ENCODE assay signal across 9 mouse cellular contexts in the genomic region with DNA sequence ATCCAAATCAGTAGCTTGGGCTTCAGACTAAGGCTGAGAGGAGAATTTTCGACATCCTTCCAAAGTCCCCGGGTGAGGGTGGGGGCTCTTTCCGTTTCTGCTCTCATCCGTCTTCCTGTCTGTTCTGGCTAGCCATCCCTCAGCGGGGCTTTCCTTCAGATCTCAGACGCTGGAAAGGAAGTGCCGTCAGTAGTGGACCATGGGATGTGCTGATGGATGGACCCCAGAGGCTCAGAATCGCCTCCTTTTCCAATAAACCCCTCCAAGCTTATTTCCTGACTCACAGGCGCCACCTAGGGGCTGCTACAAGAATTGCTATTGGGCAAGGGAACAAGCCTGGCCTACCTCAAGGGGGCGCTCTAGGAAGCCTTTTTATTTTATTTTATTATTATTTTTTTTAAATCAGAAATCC. TPM values are rescaled to one million over a fixed set of nuclear protein-coding genes. Genes with fewer than 3 reads are reported as not detected.
DNase-seq lines count a peak whose midpoint lies in the region; ATAC-seq lines count a peak whose summit lies in the region.
"Had no signal": no experiment of that assay in that cellular context is flagged by ENCODE, and none has a peak within 500 bp of the region (broad histone marks: within the 10 kb centered on the region; RNA-seq: fewer than 3 reads in every experiment).

No protein-coding gene starts in this region.

- H3K36me3 ChIP-seq in hindbrain, embryonic 13.5 days, result peaks cover 54% of the 10 kb centered on the region

- peak overlapping the region; percentile 60; the same call in 1 of the 2 replicates for H3K27ac ChIP-seq in hindbrain, embryonic 13.5 days
- H3K27ac ChIP-seq: liver, embryonic 15.5 days had no signal

- 0 out of 2 replicates have a peak, but pooled peaks cover 4% of the 10 kb centered on the region for H3K9me3 ChIP-seq in hindbrain, embryonic 13.5 days
- H3K9me3 ChIP-seq: liver, embryonic 15.5 days had no signal

- peak overlapping the region; percentile 44 for H3K4me2 ChIP-seq in hindbrain, embryonic 13.5 days
- H3K4me2 ChIP-seq: liver, embryonic 15.5 days had no signal

- 0 out of 2 replicates have a peak overlapping the region, but pooled peaks have one; percentile 46 for H3K9ac ChIP-seq in hindbrain, embryonic 13.5 days
- H3K9ac ChIP-seq: liver, embryonic 15.5 days had no signal

- 6% methylated on average over 10 of the region's 10 CpGs for WGBS in hindbrain, embryonic 13.5 days

- no peak overlapping the region for H3K4me3 ChIP-seq in hindbrain, embryonic 13.5 days
- H3K4me3 ChIP-seq: liver, embryonic 15.5 days had no signal

- peaks cover 22% of the 10 kb centered on the region for H3K4me1 ChIP-seq in hindbrain, embryonic 13.5 days (replicated peaks)

- H3K27me3 ChIP-seq in hindbrain, embryonic 13.5 days, result no peaks in the 10 kb centered on the region
- H3K27me3 ChIP-seq: liver, embryonic 15.5 days had no signal

- peak; percentile 62; the same call in 1 of the 2 replicates for ATAC-seq in hindbrain, embryonic 13.5 days (ENCODE audit: low FRiP score)

- peak; percentile 79 for DNase-seq in MN1 (ENCODE audit: low spot score)
- peak; percentile 82 for DNase-seq in cerebellum, adult 8-10 months
- DNase-seq in frontal cortex, postnatal 25 days (ENCODE audit: low spot score in 2 of 2), result peak; percentile 74 to 77
- peak; percentile 81 to 89 for DNase-seq in layer of hippocampus, postnatal 14 days (ENCODE audit: low spot score in 2 of 2)
- peak; percentile 86 for DNase-seq in lung, postnatal 36 days
- DNase-seq in retina, postnatal 1 day, result peak; percentile 88
- DNase-seq in thymus, postnatal 4 days, result peak; percentile 89

RNA-seq across cellular contexts. Expression of gene Gm21969, which starts 8.6 kb away (rescaled TPM):
- polyA plus RNA-seq in hindbrain, embryonic 13.5 days (2015; fragmentation: Nextera tagmentation; extraction: Ambion mirVana), result not detected in 2 replicates
- not detected for total RNA-seq in layer of hippocampus, postnatal 14 days (2021)
- polyA plus RNA-seq: liver, embryonic 15.5 days had no signal

RNA-seq across cellular contexts. Expression of gene Aldh4a1, which starts 11.1 kb away (rescaled TPM):
- 21.8 and 22.2 TPM in 2 replicates for polyA plus RNA-seq in hindbrain, embryonic 13.5 days (2015; fragmentation: Nextera tagmentation; extraction: Ambion mirVana)
- 10 to 100 TPM; 19.1 to 19.4 TPM for total RNA-seq in layer of hippocampus, postnatal 14 days (2021)

RNA-seq across cellular contexts. Expression of gene Tas1r2, which starts 41.8 kb away (rescaled TPM):
- not detected in 2 replicates for polyA plus RNA-seq in hindbrain, embryonic 13.5 days (2015; fragmentation: Nextera tagmentation; extraction: Ambion mirVana)
- total RNA-seq in layer of hippocampus, postnatal 14 days (2021), result not detected
- polyA plus RNA-seq: liver, embryonic 15.5 days had no signal
